Mouse (Mus musculus) MEL (cell line): ENCODE measurements around the gene Gnat1. TPM values are rescaled to one million over a fixed set of nuclear protein-coding genes. Genes with fewer than 3 reads are reported as not detected.
A peak's percentile ranks its signal among the peaks of the same experiment; 100 is the strongest.

Experiments used
- DNase-seq: peaks from one replicate; pipeline ENCODE4 v3.0.0; 2011; ENCODE audit warnings: low read depth, low spot score
- H3K27ac ChIP-seq: 2 replicates; pipeline ENCODE4 v1.5.1; 2012; ENCODE audit warnings: low read depth, mild to moderate bottlenecking, control low read depth, low read length, moderate library complexity; ENCODE audit not compliant: control insufficient read depth
- H3K27me3 ChIP-seq, 2 experiments: fragments of 150-350 bp in 1 of 2; sonication (generic) in 1 of 2; 2 replicates each; pipeline ENCODE4 v1.6.1; 2012; ENCODE audit warnings: low read length in 2 of 2, mild to moderate bottlenecking in 2 of 2, improper control_type of control experiment in 1 of 2, moderate library complexity in 1 of 2; ENCODE audit not compliant: insufficient read depth in 2 of 2, control insufficient read depth in 1 of 2
- H3K36me3 ChIP-seq, 2 experiments: 2 replicates each; pipeline ENCODE4 v1.6.1; 2012 to 2014; ENCODE audit warnings: low read length in 2 of 2, improper control_type of control experiment in 1 of 2, inconsistent platforms in 1 of 2, mild to moderate bottlenecking in 1 of 2; ENCODE audit not compliant: insufficient read depth in 2 of 2, control insufficient read depth in 1 of 2
- H3K4me1 ChIP-seq, 2 experiments: fragments of 150-350 bp in 1 of 2; sonication (generic) in 1 of 2; 2 replicates each; pipeline ENCODE4 v1.6.1; 2012; ENCODE audit warnings: low read length in 2 of 2, improper control_type of control experiment in 1 of 2, mild to moderate bottlenecking in 1 of 2; ENCODE audit not compliant: insufficient read depth in 2 of 2, control insufficient read depth in 1 of 2
- H3K4me3 ChIP-seq, 2 experiments: fragments of 150-350 bp in 1 of 2; sonication (generic) in 1 of 2; 2 replicates each; pipeline ENCODE4 v1.5.1; 2012; ENCODE audit warnings: low read depth in 2 of 2, low read length in 2 of 2, mild to moderate bottlenecking in 2 of 2, moderate library complexity in 2 of 2, control low read depth in 1 of 2, improper control_type of control experiment in 1 of 2; ENCODE audit not compliant: control insufficient read depth in 1 of 2, insufficient read depth in 1 of 2
- H3K79me2 ChIP-seq: 2 replicates; pipeline ENCODE4 v1.6.1; 2012; ENCODE audit warnings: mild to moderate bottlenecking, low read length, moderate library complexity; ENCODE audit not compliant: control insufficient read depth, poor library complexity, insufficient read depth
- H3K9ac ChIP-seq: 2 replicates; pipeline ENCODE4 v1.6.1; 2012; ENCODE audit warnings: low read depth, mild to moderate bottlenecking, control low read depth, low read length, moderate library complexity; ENCODE audit not compliant: control insufficient read depth, poor library complexity, severe bottlenecking
- H3K9me3 ChIP-seq: fragments of 150-350 bp; sonication (generic); replicated peaks from 2 replicates; pipeline ENCODE4 v1.6.1; 2012; ENCODE audit warnings: mild to moderate bottlenecking, low read length, improper control_type of control experiment, moderate library complexity; ENCODE audit not compliant: insufficient read depth
- BHLHE40 ChIP-seq: IDR thresholded peaks from 2 replicates; pipeline ENCODE4 v1.6.1; 2012; ENCODE audit warnings: low read depth, mild to moderate bottlenecking, inconsistent platforms, low read length, improper control_type of control experiment, borderline replicate concordance
- CHD1 ChIP-seq: IDR thresholded peaks from 2 replicates; pipeline ENCODE4 v1.6.1; 2012; ENCODE audit warnings: low read depth, mild to moderate bottlenecking, inconsistent platforms, low read length, improper control_type of control experiment
- CTCF ChIP-seq, 3 experiments: IDR thresholded peaks in 2 of 3; conservative IDR thresholded peaks in 1 of 3; 2 replicates each; pipeline ENCODE4 v1.5.1; 2011 to 2012; ENCODE audit warnings: low read length in 3 of 3, low read depth in 2 of 3, mild to moderate bottlenecking in 2 of 3, improper control_type of control experiment in 1 of 3, inconsistent platforms in 1 of 3, mixed read lengths in 1 of 3, moderate library complexity in 1 of 3; ENCODE audit not compliant: control insufficient read depth in 1 of 3, insufficient read depth in 1 of 3, poor library complexity in 1 of 3, severe bottlenecking in 1 of 3
- E2F4 ChIP-seq: IDR thresholded peaks from 2 replicates; pipeline ENCODE4 v1.6.1; 2011; ENCODE audit warnings: low read depth, low read length, improper control_type of control experiment, borderline replicate concordance
- ELF1 ChIP-seq: IDR thresholded peaks from 2 replicates; pipeline ENCODE4 v1.6.1; 2014; ENCODE audit warnings: low read depth, mild to moderate bottlenecking, inconsistent platforms, low read length, improper control_type of control experiment, moderate library complexity
- EP300 ChIP-seq, 2 experiments: IDR thresholded peaks; 2 replicates each; pipeline ENCODE4 v1.6.1; 2011; ENCODE audit warnings: improper control_type of control experiment in 2 of 2, low read length in 2 of 2, low read depth in 1 of 2, mild to moderate bottlenecking in 1 of 2
- GABPA ChIP-seq: IDR thresholded peaks from 2 replicates; pipeline ENCODE4 v1.6.1; 2012; ENCODE audit warnings: low read depth, mild to moderate bottlenecking, inconsistent platforms, low read length, improper control_type of control experiment, moderate library complexity
- HCFC1 ChIP-seq: IDR thresholded peaks from 2 replicates; pipeline ENCODE4 v1.6.1; 2012; ENCODE audit warnings: low read depth, mild to moderate bottlenecking, inconsistent platforms, low read length, improper control_type of control experiment, moderate library complexity
- JUND ChIP-seq: IDR thresholded peaks from 2 replicates; pipeline ENCODE4 v1.6.1; 2011; ENCODE audit warnings: low read depth, mild to moderate bottlenecking, improper control_type of control experiment, low read length
- MAFK ChIP-seq: IDR thresholded peaks from 2 replicates; pipeline ENCODE4 v1.6.1; 2011; ENCODE audit warnings: low read depth, mild to moderate bottlenecking, low read length, improper control_type of control experiment, borderline replicate concordance
- MAX ChIP-seq: IDR thresholded peaks from 2 replicates; pipeline ENCODE4 v1.6.1; 2011; ENCODE audit warnings: low read length, improper control_type of control experiment
- MAZ ChIP-seq: IDR thresholded peaks from 2 replicates; pipeline ENCODE4 v1.6.1; 2012; ENCODE audit warnings: low read depth, mild to moderate bottlenecking, inconsistent platforms, low read length, improper control_type of control experiment
- MXI1 ChIP-seq: IDR thresholded peaks from 2 replicates; pipeline ENCODE4 v1.6.1; 2011; ENCODE audit warnings: mild to moderate bottlenecking, low read depth, low read length, improper control_type of control experiment
- RAD21 ChIP-seq: IDR thresholded peaks from 2 replicates; pipeline ENCODE4 v1.6.1; 2011; ENCODE audit warnings: mild to moderate bottlenecking, low read depth, low read length, improper control_type of control experiment
- RCOR1 ChIP-seq: IDR thresholded peaks from 2 replicates; pipeline ENCODE4 v1.6.1; 2012; ENCODE audit warnings: low read depth, mild to moderate bottlenecking, inconsistent platforms, low read length, improper control_type of control experiment
- SIN3A ChIP-seq: IDR thresholded peaks from 2 replicates; pipeline ENCODE4 v1.6.1; 2012; ENCODE audit warnings: low read length, improper control_type of control experiment, inconsistent platforms
- SMC3 ChIP-seq: IDR thresholded peaks from 2 replicates; pipeline ENCODE4 v1.6.1; 2011; ENCODE audit warnings: low read depth, low read length, improper control_type of control experiment
- UBTF ChIP-seq: IDR thresholded peaks from 2 replicates; pipeline ENCODE4 v1.6.1; 2012; ENCODE audit warnings: low read depth, mild to moderate bottlenecking, inconsistent platforms, low read length, improper control_type of control experiment, moderate library complexity, borderline replicate concordance; ENCODE audit not compliant: insufficient read depth
- USF2 ChIP-seq, 2 experiments: IDR thresholded peaks; 2 replicates each; pipeline ENCODE4 v1.6.1; 2011 to 2012; ENCODE audit warnings: improper control_type of control experiment in 2 of 2, low read length in 2 of 2, borderline replicate concordance in 1 of 2, inconsistent platforms in 1 of 2, low read depth in 1 of 2, mild to moderate bottlenecking in 1 of 2; ENCODE audit not compliant: insufficient read depth in 1 of 2
- ZC3H11A ChIP-seq: IDR thresholded peaks from 2 replicates; pipeline ENCODE4 v1.6.1; 2012; ENCODE audit warnings: low read depth, mild to moderate bottlenecking, inconsistent platforms, low read length, improper control_type of control experiment
- ZKSCAN1 ChIP-seq: IDR thresholded peaks from 2 replicates; pipeline ENCODE4 v1.6.1; 2012; ENCODE audit warnings: low read depth, mild to moderate bottlenecking, inconsistent platforms, low read length, improper control_type of control experiment, moderate library complexity
- ZNF384 ChIP-seq: IDR thresholded peaks from 2 replicates; pipeline ENCODE4 v1.6.1; 2012; ENCODE audit warnings: low read depth, mild to moderate bottlenecking, inconsistent platforms, low read length, improper control_type of control experiment
- polyA plus RNA-seq, 2 experiments: library from polyadenylated mRNA; stranded (reverse) in 1 of 2; unstranded in 1 of 2; fragments of >175 nt in 1 of 2; fragments of >200 nt in 1 of 2; gene quantifications; 2 replicates each; pipeline versions ENCODE4 v1.2.1 to v1.2.4; 2012; ENCODE audit warnings: low replicate concordance in 2 of 2, low read depth in 1 of 2; ENCODE audit not compliant: insufficient read length in 2 of 2, insufficient read depth in 1 of 2, missing spikeins in 1 of 2
- total RNA-seq: library from RNA; depleted of rRNA; stranded (reverse); fragments of 300-350 nt; gene quantifications from 2 replicates; pipeline ENCODE4 v1.2.3, GENCODE M21; 2012

Gnat1 gene
- total and polyA plus RNA-seq, 3 experiments, result 0.27 to 326 TPM; not detected in 1

DNA sequence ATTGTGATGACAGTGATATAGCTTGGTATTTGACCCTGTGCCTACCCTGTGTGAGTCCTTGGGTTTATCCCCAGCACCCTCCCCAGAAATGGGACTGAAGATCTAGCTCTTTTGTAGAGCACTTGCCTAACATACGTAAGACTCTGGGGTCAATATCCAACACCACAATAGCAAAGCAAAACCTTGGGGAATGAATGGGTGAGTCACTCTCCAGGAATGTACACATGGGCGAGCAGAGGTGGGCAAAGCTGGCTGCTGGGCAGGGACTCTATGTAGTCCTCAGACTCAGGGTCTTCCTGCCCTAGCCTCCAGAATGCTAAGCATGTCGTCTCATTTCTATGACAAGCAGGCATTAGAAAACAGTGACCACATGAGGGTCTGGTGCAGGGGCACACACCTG is 30.7 kb downstream of the Gnat1 start:
- H3K27me3 ChIP-seq, result peaks cover 1 to 4% of the 10 kb centered on the region in 2 experiments; a peak in 3 of 4 replicates
- peaks cover 0 to 2% of the 10 kb centered on the region in 2 experiments; a peak in 2 of 4 replicates for H3K36me3 ChIP-seq
- H3K79me2 ChIP-seq, result no peaks in the 10 kb centered on the region; the same call in 1 of the 2 replicates
- no peaks in the 10 kb centered on the region for H3K9me3 ChIP-seq
- no peak overlapping the region for H3K27ac ChIP-seq
- no peak overlapping the region for H3K9ac ChIP-seq
- no peak for TF ChIP-seq ELF1
- TF ChIP-seq SIN3A, result no peak
- no peak for TF ChIP-seq USF2 (IDR thresholded peaks at IDR 0.05; ENCODE audit: borderline replicate concordance in 1 of 2, insufficient read depth in 1 of 2, low read depth in 1 of 2, low read length in 2 of 2)
- H3K4me3 ChIP-seq, result no peak overlapping the region
- no peak for DNase-seq
- peaks cover 0 to 8% of the 10 kb centered on the region in 2 experiments; a peak in 2 of 4 replicates for H3K4me1 ChIP-seq

DNA sequence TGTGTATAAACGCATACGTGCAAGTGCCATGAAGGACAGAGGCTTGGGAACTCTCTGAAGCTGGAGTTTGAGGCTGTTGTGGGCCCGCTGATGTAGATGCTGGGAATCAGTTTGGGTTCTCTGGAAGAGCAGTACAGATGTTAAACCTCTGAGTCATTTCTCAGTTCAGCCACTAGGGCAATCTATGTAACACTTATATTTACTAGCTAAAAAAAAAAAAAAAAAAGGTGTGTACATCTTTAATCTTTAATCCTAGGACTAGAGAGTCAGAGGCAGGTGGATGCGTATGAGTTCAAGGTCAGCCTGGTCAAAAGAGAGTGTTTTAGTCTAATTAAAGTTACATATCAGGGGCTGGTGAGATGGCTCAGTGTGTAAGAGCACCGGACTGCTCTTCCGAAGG is 32.5 kb downstream of the Gnat1 start:
- H3K4me3 ChIP-seq, result no peak overlapping the region
- H3K9me3 ChIP-seq, result no peaks in the 10 kb centered on the region
- H3K36me3 ChIP-seq, result peaks cover 0 to 7% of the 10 kb centered on the region in 2 experiments; a peak in 2 of 4 replicates
- no peak overlapping the region for H3K27ac ChIP-seq
- peak; percentile 54 for DNase-seq
- H3K4me1 ChIP-seq, result peaks cover 0 to 14% of the 10 kb centered on the region in 2 experiments; a peak in 3 of 4 replicates
- TF ChIP-seq RAD21 (no peak), EP300 (IDR thresholded peaks at IDR 0.05; ENCODE audit: low read depth in 1 of 2, low read length in 2 of 2) (no peak), CTCF (IDR thresholded peaks at IDR 0.05 in 2 of 3, conservative IDR thresholded peaks at IDR 0.05 in 1 of 3; ENCODE audit: control insufficient read depth in 1 of 3, insufficient read depth in 1 of 3, low read depth in 2 of 3, low read length in 3 of 3, poor library complexity in 1 of 3, severe bottlenecking in 1 of 3) (peak in 2 of 3 experiments; percentile 19 to 39; a peak in 3 of 6 replicates), ZNF384 (peak; percentile 88)
- H3K27me3 ChIP-seq, result peaks cover 0 to 1% of the 10 kb centered on the region in 2 experiments; a peak in 2 of 4 replicates
- H3K9ac ChIP-seq, result no peak overlapping the region
- no peaks in the 10 kb centered on the region; the same call in 1 of the 2 replicates for H3K79me2 ChIP-seq

DNA sequence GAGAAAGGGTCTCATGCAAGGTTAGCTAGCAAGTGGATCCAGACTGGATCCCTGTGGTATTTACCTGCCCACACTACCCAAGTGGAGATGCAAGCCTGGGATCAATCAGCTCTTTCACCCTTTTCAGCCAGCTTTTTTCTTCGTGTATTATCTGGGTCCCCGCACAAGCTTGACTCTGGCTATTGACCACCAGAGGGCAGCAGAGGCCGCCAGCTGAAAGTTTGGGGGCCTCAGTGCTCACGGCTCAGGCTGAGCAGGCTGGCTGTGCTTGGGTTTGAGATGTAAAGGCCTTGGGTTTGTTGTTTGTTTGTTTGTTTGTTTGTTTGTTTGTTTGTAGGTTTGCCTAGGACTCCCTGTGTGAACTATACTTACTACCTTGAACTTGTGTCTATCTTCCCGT is 33.9 kb downstream of the Gnat1 start:
- H3K4me1 ChIP-seq, result peaks cover 0 to 16% of the 10 kb centered on the region in 2 experiments; a peak in 3 of 4 replicates
- no peak overlapping the region for H3K27ac ChIP-seq
- no peaks in the 10 kb centered on the region for H3K27me3 ChIP-seq
- no peaks in the 10 kb centered on the region; the same call in 1 of the 2 replicates for H3K79me2 ChIP-seq
- no peaks in the 10 kb centered on the region for H3K9me3 ChIP-seq
- peaks cover 0 to 7% of the 10 kb centered on the region in 2 experiments; a peak in 2 of 4 replicates for H3K36me3 ChIP-seq
- peak; percentile 89 for DNase-seq
- H3K4me3 ChIP-seq, result peak overlapping the region; percentile 51 to 61
- peak overlapping the region; percentile 58 for H3K9ac ChIP-seq
- peak; percentile 79; the same call in 1 of the 2 replicates for TF ChIP-seq MAZ
- TF ChIP-seq MAX, result 0 out of 2 replicates have a peak, but pooled peaks have one; percentile 13
- TF ChIP-seq BHLHE40, result 0 out of 2 replicates have a peak, but pooled peaks have one; percentile 37
- peak; percentile 88 for TF ChIP-seq SMC3
- peak; percentile 49 for TF ChIP-seq SIN3A
- 0 out of 2 replicates have a peak, but pooled peaks have one; percentile 37 for TF ChIP-seq HCFC1
- TF ChIP-seq ZNF384, result peak; percentile 55
- no peak for TF ChIP-seq ZKSCAN1
- TF ChIP-seq MAFK, result no peak
- no peak for TF ChIP-seq JUND
- TF ChIP-seq E2F4, result no peak
- peak; percentile 16; the same call in 1 of the 2 replicates for TF ChIP-seq MXI1
- TF ChIP-seq USF2 (IDR thresholded peaks at IDR 0.05; ENCODE audit: borderline replicate concordance in 1 of 2, insufficient read depth in 1 of 2, low read depth in 1 of 2, low read length in 2 of 2), result no peak
- TF ChIP-seq RAD21, result peak; percentile 93
- peak; percentile 79 to 98 (median 97) for TF ChIP-seq CTCF (IDR thresholded peaks at IDR 0.05 in 2 of 3, conservative IDR thresholded peaks at IDR 0.05 in 1 of 3; ENCODE audit: control insufficient read depth in 1 of 3, insufficient read depth in 1 of 3, low read depth in 2 of 3, low read length in 3 of 3, poor library complexity in 1 of 3, severe bottlenecking in 1 of 3)
- TF ChIP-seq ELF1, result peak; percentile 38; the same call in 1 of the 2 replicates
- TF ChIP-seq UBTF, result no peak
- TF ChIP-seq ZC3H11A, result peak; percentile 86
- TF ChIP-seq CHD1, result no peak
- no peak for TF ChIP-seq RCOR1
- no peak for TF ChIP-seq GABPA
